Mouse (Mus musculus) cerebellum, adult (tissue): ENCODE measurements around the gene Chd9.

Source experiments
- ATAC-seq: cut with Nextera tagmentation; 2 replicates; pipeline ENCODE4 v1.9.2; 2017; ENCODE audit warnings: mild to moderate bottlenecking, moderate library complexity, mixed read lengths; ENCODE audit not compliant: insufficient number of reproducible peaks, low FRiP score, low TSS enrichment

Gene Chd9

DNA sequence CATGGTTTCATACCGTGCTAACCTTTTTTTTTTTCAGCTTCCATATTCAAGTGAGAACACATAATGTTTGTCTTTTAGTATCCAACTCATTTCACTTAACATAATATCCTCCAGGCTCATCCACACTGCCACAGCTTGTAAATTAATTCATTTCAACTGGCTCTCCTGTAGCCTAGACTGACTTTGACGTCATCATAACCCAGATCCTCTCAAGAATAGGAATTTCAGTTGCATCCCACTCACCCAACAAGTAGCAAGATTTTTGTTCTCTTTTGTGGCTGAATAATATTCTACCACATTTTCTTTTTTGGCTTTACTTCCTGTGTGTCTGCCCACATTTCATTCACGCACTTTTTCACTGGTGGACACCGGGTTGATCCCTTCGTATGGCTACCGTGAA is 9.3 kb downstream of the Chd9 start:
- no peak for ATAC-seq

DNA sequence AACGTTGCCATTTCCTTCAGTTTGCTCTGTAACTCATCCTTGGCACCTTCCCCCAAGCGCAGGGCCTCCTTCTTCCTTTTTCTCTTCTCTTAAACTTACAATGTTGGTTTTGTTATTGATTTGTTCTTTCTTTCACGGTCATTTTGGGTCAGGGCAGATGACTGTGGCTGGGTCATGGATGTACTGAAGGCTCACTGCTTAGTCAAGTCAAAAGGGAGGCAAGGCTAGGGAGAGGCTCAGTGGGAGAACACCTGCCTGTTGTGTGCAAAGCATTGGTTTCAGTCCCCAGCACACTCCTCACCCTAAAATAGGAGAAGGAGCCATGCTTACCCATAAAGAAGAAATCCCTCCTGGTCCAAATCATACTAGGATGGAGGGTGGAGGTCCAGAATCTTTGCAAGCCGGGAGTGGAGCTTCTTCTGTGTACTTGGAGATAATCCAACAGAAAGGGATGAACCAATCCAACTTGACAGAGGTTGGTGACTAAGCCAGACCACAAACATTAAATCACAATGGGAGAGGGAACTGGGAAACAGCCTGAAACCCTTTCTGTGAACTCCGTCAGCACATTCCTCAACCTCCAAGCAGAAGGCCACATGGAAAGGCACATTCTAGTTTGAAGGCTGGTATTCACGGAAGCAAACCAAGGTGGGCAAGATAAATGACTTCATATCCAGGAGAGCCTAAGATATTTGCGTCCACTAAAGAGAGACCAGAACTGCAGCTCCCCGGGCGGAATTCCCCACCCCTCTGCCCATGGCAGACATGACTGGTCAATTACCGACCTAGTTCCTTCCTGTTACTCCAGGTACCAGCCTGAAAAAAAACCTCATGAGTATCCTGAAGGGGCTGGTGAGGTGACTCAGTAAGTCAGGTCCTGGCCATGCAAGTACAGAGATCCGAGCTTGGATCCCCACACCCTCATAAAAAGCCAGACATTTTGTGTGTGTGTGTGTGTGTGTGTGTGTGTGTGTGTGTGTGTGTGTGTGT is 11.9 kb downstream of the Chd9 start:
- no peak for ATAC-seq

DNA sequence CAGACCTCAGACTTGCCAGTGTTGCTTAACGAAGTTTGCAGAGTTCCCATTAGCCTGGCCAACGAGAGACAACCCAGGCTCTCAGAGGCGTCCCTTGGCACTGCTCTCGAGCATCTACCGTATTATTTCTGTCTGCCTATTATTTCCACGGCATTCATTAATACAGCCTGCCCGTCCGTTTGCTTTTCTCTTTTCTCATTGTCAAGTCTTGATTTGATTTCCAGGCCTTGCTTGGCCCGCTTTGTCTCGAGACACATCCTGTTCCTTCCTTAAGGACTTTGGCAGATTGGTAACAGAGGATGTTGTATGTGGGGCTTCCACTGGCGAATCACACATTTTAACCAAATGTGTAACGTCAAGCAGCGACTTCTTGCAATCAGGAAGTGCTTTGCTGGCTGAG is 13.2 kb downstream of the Chd9 start:
- no peak for ATAC-seq

DNA sequence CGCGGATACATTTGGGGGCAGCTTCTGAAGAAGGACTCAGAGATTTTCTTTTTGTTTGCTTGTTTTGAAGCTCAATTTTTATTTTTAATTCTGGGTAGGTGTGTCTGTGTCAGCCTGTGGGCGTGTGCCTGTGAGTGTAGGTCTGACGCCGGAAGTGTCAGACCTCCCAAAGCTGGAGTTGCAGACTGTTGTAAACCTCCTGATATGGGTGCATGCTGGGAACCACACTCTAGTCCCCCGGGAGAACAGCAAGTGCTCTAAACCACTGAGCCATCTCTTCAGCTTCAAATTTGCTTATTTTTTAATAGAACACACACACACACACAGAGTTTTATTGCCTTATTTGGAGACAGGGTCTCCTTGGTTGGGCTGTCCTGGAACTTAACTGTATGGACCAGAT is 15.0 kb downstream of the Chd9 start:
- no peak for ATAC-seq

DNA sequence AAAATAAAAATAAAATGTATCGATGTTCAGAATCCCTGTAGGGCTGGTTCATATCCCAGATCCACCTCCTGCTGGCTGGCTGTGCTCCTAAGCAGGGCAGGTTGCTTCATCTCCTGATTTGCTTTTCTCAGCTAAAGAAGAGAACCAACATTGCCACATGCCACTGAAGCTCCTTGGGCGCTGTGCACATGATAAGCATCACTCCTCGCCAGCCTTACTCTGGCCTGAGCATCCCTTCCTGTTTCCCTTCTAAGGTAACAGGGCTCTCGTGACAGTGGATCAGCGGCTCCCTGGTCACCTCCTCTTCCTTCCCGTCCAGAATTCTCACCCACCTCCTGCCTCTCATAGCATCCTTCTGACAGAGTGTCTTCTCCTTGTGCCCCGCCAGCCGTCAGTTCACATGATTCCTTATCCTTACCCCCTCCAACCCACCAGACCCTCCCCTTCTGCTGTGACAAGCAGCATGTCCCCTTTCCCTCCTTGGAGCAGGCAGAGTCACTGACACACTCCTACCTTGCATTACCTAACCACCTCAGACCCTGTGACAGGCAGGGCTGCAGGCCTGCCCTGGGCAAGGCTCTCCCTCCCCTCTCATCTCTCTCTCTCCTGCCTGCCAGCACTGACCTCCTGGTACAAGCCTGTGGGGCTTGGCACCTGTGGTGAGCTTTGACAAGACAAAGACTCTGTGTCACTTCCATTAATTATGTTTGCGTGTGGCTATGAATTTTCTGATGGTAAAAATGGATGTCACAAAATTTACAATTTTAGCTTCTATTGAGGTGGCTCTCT is 16.2 kb downstream of the Chd9 start:
- ATAC-seq, result peak; percentile 85

DNA sequence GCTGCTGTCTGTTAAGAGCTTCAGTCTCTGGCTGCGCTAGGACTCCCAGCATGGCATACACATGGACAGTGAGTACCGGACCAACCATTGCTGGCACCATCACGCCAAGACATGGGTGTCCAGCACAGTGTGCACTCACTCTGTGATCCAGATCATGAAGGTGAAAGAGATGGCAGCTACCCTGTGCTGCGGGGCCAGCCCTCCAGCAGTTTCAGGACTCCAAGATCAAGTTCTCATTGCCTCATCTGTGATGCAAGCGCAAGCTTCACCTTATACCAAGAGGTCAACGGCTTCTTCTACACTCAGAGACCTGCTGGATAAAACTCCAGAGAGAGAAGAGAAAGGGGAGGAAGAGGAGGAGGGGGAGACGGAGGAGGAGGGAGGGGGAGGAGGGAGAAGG is 19.8 kb downstream of the Chd9 start:
- no peak for ATAC-seq

DNA sequence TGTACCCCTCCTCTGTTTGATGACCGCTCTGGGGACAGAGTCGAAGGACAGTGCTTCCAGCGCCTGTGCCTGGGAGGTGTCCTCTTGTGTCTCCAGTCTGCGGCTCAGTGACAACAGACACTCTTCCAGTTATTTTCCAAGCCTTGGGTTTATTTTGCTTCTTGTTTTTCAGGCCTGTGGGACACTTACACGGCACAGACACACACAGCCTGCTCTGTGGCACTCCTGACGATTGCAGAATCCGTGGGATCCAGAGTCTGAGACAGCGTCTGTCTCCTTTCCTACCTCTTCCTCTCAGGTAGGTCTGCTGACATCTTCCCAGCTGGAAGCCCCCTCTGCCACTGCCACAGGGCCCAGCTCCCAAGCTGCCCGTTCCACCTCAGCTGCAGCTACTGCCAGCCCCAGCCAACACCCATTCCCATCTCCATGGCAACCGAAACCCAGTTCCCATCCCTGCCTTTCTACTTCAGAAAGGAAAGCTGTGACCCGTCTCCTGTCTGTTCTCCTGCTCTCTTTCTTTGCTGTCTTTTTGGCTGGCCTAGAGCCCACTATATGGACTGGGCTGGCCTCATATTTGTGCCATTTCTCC is 21.4 kb downstream of the Chd9 start:
- ATAC-seq, result no peak

DNA sequence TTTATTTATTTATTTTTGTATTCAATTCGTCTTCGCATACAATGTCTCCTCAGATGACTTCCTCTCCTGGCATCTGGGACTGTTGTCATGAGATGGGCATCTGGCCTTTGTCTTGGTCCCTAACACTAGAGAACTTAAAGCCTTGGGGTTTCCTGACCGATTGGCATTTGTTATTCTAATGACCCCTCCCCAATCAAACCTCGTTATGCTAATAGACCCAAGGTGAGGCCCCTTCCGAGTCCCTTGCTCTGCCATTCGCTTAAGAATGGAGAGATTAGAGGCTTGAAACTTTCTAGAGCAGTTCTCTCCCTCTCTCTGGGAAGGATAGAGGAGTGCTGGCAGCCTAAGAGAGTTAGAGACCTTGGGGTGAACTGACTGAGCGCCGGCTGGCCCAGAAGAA is 23.4 kb downstream of the Chd9 start:
- no peak for ATAC-seq

DNA sequence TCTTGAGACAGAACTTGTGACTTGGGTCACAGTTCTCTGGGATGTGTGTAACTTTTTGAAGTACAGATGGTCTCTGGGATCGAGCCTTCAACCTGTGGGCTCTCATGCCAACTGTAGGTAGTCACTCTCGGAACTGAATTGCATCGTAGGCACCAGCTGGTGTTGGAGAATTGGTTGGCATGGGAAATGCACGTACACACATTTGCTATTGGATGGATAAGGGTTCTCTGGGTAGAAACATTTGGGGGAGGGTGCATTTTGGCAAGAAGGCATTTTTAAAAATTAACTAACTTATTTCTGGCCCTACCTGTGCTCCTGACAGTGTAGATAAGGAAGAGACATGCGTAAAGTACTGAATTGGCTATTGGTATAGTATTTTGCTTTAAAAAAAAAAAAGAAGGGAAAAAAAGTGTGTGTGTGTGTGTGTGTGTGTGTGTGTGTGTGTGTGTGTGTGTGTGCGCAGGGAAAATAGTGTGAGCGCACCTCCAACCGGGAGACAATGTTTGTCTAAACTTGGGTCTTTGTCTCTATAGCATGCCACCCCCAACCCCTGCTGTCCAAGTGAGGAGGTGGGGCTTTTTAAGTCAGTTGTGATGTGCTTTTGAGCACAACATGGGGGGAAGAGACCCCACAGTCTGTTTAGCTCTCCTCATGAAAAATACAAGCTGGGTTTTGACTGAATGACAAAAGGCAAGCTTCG is 26.0 kb downstream of the Chd9 start:
- ATAC-seq, result no peak

DNA sequence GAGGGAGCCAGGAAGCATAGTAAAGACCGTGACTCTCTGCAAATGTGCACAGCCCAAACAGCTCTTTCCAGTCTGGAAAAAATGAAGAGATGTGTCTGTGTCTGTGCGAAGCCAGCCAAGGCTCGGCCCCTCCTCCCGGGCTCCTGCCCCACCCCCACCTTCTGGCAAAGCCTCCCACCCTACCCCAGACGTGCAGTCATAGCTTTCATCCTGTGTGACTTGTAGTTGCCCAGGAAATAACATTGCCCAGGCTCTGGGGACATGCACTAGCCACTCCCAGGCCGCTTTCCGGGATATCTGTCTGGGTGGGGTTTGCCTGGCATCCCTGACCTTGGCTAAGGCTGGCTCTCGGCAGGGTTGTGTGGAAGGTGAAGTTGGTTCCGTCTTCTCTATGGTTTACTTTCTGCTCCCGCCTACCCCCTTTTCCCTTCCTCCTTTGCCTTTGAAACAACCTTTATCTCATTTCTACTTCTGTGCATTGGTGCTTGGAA is 26.6 kb downstream of the Chd9 start:
- ATAC-seq, result no peak

DNA sequence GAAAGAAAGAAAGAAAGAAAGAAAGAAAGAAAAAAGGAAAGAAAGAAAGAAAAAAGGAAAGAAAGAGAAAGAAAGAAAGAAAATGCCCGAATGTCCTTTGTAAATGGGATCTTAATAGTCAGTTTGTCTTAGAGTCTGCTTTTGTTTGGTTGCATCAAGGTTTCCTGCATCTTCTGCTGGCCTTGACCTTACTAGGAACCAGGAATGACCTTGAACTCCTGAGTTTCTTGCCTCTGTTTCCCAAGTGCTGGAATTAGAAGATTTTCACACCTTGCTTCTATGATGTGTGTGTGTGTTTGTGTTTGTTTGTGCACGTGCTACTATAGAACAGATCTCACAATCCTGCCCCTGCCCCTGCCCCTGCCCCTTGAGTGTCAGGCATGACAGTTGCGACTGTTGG is 28.0 kb downstream of the Chd9 start:
- ATAC-seq, result no peak

DNA sequence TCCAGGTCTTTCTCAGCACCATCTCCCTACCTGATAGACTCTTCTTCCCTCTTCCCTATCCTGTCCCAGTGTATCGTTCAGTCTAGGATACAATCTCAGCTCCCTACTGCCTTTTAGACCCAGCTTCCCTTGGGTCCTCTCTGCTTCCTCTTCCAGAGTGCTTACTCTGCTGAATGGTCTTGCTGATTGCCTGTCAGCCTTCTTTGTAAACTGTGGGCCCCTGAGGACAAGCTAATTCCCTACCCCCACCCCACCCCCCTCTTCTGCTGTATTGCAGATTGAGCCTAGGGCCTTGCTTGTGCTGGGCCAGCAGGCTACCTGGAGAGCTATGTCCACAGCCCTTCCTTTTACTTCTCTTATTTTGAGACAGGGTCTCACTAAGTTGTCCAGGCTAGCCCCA is 28.8 kb downstream of the Chd9 start:
- no peak for ATAC-seq

DNA sequence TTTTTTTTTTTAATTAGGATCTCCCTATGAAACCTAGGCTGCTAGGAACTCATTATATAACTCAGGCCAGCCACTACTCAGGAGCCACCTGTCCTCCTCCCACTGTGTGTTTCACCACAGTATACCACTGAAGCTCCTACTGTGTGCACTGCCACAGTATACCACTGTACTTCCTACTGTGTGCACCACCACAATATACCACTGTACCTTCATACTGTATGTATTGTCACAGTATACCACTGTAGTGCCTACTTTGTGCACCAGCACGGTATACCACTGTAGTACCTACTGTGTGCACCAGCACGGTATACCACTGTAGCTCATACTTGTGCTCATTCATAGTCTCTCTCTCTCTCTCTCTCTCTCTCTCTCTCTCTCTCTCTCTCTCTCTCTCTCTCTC is 29.9 kb downstream of the Chd9 start:
- no peak for ATAC-seq

DNA sequence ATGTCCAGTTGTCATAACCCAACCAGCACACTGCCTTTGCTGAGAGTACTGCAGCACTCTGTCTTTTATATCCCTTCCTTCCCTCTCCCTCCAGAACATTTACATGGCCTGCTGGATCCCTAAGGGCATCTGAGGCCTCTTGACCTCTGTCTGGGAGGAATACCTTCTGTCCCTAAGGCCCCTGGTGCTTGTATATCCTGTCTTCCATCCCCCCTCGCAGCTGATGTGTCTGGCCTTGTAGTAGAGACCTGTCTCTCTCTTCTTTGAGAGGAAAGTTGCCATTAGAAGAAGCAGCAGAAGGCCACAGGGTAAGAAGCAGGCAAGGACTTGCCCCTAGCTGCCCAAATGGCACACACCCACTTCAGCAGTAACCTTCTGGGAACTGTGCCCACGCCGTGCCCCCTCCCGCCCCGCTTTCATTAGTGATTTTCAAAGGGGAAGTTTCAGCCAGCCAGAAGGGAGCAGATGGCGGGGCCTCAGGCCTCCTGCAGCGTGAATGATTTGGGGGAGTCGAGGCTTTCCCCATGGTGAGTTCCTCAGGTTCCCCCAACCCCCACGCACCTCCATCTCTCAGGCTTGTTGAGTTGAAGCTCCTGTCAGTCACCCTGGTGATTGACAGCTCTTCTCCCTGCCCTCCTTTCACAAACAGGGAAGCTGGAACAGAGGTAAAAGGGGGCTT is 33.3 kb downstream of the Chd9 start:
- no peak for ATAC-seq

DNA sequence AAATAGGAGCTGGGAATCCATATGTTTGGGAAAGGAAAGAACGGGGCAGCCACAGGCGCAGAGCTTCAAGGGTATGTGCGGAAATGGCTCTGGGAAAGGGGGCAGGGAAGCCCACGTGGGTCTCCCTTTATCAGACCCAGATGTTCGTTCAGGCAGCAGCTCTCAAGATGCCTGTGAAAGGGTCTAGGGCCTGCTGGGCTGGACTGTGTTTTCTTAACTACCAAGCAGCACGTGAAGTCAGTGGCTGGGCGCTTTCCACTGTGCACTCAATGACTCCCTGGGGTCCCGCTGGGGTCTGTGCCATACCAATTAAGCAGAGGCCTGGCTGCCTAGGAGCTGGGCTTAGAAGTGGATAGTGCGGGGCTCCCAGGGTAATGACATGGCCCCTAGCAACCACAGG is 33.9 kb downstream of the Chd9 start:
- peak; percentile 20; the same call in 1 of the 2 replicates for ATAC-seq

DNA sequence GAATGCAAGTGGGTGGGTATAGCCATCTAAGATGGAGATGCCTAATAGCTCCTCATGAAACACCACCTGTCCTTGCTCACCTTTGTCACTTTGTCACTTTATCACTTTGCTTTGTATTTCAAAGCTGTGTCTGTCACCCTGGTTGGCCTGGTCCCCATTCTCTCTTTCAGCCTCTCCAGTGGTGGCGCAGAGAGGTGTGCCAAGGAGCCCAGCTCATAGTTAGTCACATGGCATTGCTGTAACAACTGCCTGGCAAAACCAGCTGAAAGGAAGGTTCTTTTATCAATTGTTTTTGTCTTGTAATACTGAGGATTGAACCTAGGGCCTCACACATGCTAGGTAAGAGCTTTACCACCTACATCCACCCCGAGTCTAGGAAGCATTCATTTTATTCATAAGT is 38.9 kb downstream of the Chd9 start:
- no peak for ATAC-seq

DNA sequence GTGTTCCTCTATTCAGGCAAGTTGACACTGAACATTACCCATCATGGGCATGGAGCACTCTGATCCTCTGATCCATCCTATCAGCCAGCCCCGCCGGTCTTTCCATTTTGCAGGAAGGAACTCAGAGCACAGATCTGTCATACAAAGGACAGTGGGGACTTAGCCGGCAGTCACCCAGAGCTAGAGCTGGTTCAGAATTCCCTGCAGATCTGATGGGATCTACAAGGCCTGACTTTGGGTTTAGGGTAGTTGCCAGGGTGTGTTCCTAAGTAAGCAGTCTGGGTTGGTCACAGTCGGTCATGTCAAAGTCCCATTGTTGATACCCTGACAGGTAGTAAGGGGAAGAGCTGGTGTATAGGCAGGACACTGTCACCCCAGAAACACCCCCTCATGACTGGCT is 39.8 kb downstream of the Chd9 start:
- no peak for ATAC-seq

DNA sequence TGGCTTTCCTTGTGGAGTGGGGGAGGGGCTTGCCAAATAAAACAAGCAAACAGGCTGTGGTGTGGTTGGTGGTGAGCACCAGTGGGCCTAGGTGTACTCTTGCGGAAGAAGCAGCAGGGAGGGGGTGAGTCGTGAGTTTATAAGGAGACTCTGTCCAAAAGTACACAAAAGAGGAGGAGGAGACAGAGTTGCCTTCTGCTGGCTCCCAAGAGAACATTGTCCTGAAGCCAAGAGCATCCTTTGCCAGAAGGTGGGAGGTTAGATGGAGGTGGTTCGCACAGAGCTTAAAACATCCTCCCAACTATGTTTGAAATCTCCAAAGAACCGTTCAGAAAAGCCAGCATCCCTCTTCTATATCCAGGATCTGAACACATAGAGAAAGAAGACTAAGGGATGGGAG is 40.2 kb downstream of the Chd9 start:
- ATAC-seq, result no peak

DNA sequence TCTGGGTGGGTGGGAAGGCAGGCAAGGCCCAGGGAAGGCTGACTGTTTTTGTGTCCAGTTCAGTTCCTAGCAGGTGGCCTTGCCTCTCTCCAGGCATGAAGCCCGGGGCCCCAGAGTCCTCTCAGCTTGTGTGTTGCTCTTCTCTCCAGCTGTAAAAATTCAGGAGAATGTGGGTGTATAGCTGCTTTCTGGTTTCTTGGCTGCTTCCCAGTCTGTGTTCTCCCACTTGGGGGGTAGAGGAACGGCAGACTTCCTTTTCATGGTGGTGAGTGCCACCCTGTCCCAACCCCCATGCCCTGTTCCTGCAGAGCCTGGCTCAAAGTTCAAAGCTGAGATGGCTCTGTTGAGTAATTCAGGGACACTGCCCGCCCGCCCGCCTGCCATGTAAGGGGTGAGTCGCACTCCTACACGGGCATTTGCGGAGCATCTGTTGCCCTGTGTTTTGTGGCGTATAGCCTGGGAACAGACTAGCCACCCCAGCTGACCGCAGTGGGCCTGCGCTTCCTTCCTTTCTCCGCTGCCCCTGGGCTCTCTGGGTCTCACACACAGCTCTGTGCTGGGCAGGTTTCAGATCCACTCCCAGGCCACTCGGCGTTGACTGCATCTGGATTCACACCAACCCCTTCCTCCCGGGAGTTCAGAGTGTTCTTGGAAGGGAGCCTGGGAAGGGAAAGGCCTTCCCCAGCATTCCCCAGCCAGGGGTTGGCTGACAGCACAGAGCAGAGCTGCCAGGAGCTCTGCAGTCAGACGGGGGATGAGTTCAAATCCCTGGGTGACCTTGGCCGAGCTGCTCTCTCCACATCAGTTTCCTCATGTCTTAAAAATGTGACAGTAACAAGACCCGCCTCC is 41.1 kb downstream of the Chd9 start:
- no peak for ATAC-seq
